Mouse (Mus musculus) adrenal gland, adult 8-10 months (tissue): ENCODE data around the gene Cdh6. TPM values are rescaled to one million over a fixed set of nuclear protein-coding genes. Genes with fewer than 3 reads are reported as not detected.

Source experiments
- DNase-seq: peaks from one replicate; pipeline ENCODE4 v3.0.0; 2022
- total RNA-seq, 4 experiments: library from RNA; stranded (reverse); gene quantifications; 2 replicates each; pipeline ENCODE4 v1.2.4; 2022

Gene Cdh6
- total RNA-seq, 4 experiments from 2014 or later: 15.5 to 20.4 (median 17.0) TPM

- no peak for DNase-seq
Measured at GRCm38 (mm10) chr15:13155820-13156219, 17.7 kb downstream of the Cdh6 start.

GRCm38 (mm10) chr15:13155418-13155817, 18.1 kb downstream of the Cdh6 start:
- DNase-seq: no peak

GRCm38 (mm10) chr15:13141983-13142382, 31.5 kb downstream of the Cdh6 start:
- peak; percentile 19 for DNase-seq

- DNase-seq: no peak
Measured at GRCm38 (mm10) chr15:13139662-13140061, 33.8 kb downstream of the Cdh6 start.

GRCm38 (mm10) chr15:13137166-13137565, 36.3 kb downstream of the Cdh6 start:
- no peak for DNase-seq

DNA sequence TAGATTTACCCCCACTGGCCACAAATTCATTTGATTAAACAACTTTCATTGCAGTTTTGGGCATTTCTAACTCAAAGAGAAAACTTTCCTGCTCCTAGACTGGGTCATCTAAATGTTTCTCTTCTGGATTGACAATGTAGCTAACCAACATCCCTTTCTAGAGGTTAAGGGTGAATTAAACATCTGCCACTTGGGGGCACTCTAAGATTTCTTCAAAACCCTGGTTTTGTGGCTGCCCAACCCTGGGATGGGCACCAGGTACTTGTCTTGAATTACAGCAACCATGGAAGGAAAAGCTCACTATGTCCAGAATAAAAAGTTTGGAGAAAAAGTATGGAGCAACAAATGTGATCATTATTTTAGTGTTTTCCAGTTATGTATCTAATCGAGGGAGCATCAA, 39.4 kb downstream of the Cdh6 start:
- DNase-seq: no peak

- no peak for DNase-seq
Measured at GRCm38 (mm10) chr15:13133370-13133769, 40.1 kb downstream of the Cdh6 start.

GRCm38 (mm10) chr15:13132493-13132892, 41.0 kb downstream of the Cdh6 start:
- no peak for DNase-seq

GRCm38 (mm10) chr15:13130246-13130645, 43.2 kb downstream of the Cdh6 start:
- DNase-seq: no peak

DNA sequence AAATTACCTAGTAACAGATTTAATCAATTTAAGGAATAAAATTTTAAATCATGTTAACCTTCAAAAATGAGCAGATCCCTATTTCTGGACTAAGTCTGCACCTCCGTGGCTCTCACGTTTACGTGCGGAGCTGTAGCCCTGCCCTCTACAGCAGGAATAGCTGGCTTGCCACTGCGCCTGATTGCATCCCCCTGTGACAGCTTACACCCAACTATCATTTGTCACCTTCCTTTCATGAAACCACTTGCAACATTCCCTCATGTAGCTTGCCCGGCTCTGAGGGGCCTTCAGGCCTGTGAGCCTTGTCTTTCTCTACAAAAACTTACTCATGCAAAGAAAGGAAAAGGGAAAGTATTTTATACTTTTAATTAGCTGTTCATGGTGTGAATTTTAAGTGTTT, 73.1 kb downstream of the Cdh6 start:
- no peak for DNase-seq

GRCm38 (mm10) chr15:13097861-13098260, 75.6 kb downstream of the Cdh6 start:
- no peak for DNase-seq

DNA sequence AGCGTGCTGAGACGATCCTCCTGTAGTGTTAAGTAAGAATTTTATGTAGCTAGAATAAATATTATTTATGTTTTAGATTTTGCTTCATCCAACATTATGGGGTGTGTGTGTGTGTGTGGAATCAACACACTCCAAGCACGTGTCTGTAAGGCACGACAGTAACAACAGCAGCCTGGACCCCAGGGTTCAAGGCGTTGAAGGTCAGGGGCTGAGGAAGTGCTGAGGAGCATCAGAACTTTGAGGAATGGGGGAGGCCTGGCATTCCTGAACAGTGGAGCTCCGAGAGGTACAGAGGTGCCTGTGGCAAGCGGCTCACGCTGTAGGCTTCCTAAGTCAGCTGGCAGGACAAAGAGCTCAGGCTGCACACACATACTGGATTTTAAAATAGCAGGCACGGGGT, 78.1 kb downstream of the Cdh6 start:
- DNase-seq: no peak

DNA sequence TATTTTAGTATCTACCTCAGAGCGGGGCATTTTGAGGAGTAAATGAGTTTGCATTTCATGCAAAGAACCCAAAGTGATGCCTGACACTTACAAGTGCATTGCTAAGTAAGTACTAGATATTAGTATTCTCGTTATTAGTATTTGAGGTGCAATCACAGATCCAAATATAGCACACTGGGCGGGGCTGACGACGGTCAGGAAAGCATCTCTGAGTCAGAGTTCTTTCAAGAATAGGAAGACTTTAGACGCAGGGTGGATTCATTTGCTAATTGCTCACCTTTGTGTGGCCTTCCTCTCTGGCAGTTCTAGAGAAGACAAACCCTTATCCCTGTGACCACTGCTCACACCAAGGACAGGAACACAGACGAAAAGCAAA, 78.6 kb downstream of the Cdh6 start:
- no peak for DNase-seq

DNA sequence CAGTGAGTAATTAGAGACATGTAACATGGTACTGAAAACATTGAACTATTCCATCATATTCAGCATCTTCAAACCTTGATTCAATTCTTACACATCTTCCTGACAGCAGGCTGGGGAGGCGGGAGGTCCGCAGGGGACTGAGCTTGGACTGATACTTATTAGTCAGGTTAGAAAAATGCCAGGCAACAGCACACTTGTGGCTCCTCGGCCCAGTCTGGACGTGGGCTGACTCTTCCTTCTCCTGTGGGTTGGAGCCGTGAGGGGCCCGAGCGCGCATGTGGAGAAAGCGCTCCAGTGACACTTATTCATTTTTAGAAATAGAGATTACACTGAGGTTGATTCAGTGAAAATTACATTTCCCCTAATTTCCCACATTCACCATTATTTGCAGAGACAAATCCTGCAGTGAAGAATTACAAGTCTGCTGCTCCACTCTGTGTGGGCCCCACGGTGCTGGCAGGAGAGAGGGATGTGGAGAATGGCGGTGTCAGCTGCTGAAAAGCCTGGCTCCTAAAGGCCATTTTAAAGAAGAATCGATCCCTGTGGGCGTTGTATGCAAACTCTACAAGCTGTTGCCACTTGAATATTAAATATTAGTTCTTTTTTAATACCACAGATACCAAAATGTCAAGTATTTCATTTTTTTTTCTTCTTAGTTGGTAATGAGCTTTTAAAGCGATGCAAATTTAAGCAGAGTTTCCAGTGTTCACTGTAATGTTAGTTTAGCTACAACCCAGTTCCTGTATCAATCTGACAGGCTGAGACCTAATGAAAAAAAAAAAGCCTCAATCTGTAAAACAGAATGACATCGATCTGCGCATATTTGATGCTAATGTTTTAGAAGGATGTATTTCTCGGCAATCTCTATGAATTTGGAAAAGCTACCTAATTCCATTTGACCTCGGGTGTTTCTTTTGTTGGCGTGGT, 79.3 kb downstream of the Cdh6 start:
- no peak for DNase-seq

DNA sequence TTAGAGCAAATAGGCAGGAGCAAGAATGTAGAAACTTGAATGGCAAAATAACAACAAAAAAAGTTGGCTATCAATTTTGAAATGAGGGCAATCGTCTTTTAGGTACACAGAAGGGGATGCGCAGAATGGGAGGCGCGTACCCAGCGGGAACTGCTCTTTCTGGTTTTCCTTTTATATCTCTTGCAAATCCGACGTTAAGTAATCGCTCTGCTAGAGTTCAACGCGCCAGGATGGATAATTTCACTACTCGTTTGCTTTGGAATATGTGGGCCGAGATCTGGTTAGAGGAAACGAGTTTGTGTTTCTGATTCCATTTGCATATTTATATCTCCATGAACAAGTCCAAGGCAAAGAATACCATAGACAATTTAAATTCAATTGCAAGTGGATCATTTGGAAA, 81.4 kb downstream of the Cdh6 start:
- no peak for DNase-seq

DNA sequence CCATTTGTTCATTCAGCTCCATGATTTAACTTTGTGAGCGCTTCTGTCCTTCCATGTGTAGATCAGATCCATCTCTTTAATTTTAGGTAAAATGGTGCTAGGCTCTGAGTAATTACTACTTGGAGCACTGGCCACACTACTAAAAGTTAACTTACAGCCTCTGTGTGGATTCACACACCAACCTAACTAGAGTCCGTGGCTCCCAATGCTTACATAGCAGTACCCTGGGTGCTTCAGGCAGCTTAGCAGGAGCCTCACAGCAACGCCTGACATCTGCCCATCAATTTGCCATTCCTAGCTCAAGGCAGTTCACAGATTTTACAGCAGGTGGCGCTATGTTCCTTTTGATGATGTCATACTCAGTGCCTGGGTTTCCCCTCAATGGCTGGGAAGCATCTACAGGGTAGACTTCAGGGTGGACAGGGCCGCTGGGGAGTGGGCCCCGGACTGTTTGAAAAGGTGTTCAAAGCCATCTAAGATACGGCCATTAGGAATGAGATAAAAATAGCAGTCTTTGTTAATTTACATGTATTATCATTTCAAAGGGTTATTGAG, 84.9 kb downstream of the Cdh6 start:
- DNase-seq: peak; percentile 14

GRCm38 (mm10) chr15:13084746-13085145, 88.7 kb downstream of the Cdh6 start:
- peak; percentile 50 for DNase-seq

DNA sequence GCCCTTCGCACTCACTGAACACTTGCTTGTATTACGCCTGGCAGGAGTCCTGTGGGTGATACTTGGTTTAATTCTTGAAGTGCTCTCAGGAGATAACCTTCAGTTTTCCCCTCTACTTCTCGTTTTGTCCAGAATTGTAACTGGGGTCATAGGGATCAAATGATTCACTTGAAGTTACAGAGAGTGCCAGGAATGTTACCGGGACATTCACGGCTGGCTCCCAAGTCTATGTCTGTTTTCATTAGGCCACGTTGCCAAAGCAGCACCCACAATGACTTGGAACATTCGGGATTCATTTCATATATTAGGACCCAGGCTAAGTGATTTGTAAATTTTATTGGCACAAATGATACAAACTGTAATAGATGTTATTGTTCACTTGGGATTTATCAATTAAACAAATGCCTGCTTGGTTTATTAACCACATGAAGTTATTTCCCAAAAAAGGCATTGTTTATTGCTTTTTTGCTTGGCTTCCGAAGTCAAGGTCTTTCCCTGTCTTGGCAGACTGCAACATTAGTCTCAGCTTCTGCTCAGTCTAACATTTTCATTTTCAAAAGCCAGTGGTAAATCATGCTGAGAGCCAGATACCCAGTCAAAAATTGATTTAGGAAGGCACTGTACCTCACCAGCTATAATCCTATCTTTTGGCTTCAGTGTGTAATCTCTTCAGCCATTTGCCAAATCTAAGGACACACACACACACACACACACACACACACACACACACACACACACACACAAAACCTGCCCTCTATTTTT, 96.4 kb downstream of the Cdh6 start:
- peak; percentile 8 for DNase-seq

GRCm38 (mm10) chr15:13074047-13074446, 99.4 kb downstream of the Cdh6 start:
- no peak for DNase-seq

DNA sequence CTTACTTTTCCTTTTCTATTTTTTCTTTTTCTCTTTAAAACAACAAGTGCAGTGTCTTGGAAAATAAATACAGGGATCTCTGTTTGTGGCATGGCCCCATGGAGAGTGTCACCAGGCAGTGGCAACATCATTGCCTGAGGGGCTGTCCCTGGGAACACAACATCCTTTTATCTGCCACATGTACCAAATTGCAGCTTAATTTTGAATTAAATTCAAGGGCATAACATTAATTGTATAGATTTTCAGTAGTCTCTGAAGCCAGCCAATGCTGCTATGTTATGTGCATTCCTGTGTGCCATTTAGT, 105.3 kb downstream of the Cdh6 start:
- DNase-seq: no peak

DNA sequence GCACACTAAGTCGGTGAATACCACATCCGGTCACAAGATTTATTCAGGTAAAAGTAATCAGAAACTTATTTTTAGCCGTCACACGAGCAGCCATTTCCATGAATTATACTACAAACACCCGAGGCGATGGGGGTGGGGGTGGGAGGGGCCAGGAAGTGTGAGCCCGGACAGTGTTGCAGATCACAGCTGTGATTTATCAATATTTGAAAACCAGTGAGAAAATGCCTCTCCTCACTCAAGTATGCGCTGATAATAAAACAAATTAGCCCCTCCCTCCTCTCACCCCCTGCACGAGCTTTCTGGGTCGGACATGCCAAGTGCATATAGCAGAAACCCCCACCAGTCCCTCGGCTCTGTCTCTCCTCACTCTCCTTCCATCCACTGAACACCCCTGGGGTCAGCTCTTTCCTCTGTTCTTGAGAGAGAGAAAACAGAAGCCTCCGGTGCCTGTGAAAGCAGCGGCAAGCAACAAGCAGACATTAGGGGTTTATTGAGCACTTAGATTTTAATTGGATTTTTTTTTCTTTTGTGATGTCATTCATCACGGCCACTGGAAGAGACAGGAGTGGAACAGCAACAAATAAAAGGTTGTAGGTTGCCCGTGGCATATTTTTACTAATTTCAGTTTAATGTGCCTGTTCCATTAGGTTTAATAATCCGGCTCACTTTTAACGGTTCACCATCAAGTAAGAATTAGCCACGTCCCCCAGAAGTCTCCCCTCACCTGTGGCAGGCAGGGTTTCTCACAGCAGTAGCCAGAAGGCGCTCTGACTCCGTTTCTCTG, 105.9 kb downstream of the Cdh6 start:
- DNase-seq: no peak

GRCm38 (mm10) chr15:13066765-13067164, 106.7 kb downstream of the Cdh6 start:
- no peak for DNase-seq

DNA sequence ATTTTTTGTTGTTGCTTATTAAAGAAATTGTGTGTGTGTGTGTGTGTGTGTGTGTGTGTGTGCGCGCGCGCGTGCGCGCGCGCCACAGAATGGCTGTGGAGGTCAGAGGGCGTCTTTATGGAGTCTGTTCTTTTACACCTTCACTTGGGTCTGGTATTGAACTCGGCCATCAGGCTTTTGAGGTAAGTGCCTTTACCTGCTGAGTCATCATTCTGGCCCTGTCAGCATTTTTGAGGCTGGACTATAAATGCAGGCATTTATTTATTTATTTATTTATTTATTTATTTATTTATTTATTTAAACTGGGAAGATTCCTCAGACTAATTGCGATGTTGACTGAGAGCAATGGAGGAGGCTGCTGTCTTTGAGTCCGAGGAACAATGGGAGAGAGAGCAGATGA, 109.8 kb downstream of the Cdh6 start:
- DNase-seq: no peak
